Mouse (Mus musculus): ENCODE data around the gene Tcstv3. TPM values are rescaled to one million over a fixed set of nuclear protein-coding genes. Genes with fewer than 3 reads are reported as not detected.

Tcstv3 gene
- total and polyA plus RNA-seq, 3 experiments, result not detected

DNA sequence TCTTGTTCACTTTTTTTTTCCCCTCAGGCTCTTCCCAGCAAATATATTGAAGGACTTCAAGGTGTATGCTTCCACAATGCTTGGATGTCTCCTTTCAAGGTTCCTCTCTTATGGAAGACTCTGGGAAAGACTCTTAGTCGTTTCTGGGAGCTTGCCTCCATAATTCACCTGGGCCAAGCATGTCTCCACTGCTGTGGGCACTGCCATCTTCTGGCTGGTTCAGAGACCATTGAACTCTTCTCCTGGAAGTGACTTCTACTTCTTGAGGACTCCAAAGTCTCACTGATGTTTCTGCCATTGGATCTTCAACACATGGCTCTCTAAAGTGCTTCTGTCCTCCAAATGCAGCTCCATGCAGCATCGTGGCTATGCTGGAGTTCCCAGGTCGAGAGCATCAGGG lies 3.5 kb downstream of the Tcstv3 start:
- Histone ChIP-seq H3K4me2 (ENCODE audit: insufficient read depth, low read depth, poor library complexity, severe bottlenecking) (no peak overlapping the region), H3K79me2 (replicated peaks; ENCODE audit: control insufficient read depth, extremely low read depth, insufficient read depth, poor library complexity, severe bottlenecking) (no peaks in the 10 kb centered on the region), H3K27ac (ENCODE audit: insufficient read depth, low read depth) (no peak overlapping the region), H3K9me3 (replicated peaks; ENCODE audit: low read length) (no peaks in the 10 kb centered on the region), H3K36me3 (replicated peaks in 1 of 2; ENCODE audit: control insufficient read depth in 1 of 2, insufficient read depth in 1 of 2, low read length in 1 of 2) (no peaks in the 10 kb centered on the region), H3K27me3 (replicated peaks) (no peaks in the 10 kb centered on the region), H3K9ac (ENCODE audit: insufficient read depth, low read depth) (no peak overlapping the region), H3K4me3 (replicated peaks in 1 of 3; ENCODE audit: low read depth in 2 of 3, low read length in 2 of 3, poor library complexity in 1 of 3) (no peak overlapping the region), H3K4me1 (ENCODE audit: control insufficient read depth in 1 of 2, insufficient read depth in 2 of 2) (peaks cover 0 to 19% of the 10 kb centered on the region in 2 experiments; a peak in 3 of 4 replicates)
- dilution Hi-C loops (cut with MboI; ENCODE audit: extremely low pct_ligation_motif_present, extremely low pct_unique_long_range_greater_than_20kb, low sequenced_read_pairs), result no loop called here
- in situ Hi-C loops (cut with MboI; ENCODE audit: low pct_ligation_motif_present, low pct_unique_long_range_greater_than_20kb, low sequenced_read_pairs), result no loop called here
- DNase-seq (ENCODE audit: extremely low read depth), result no peak
- TF ChIP-seq MXI1 (IDR thresholded peaks at IDR 0.05; ENCODE audit: low read depth, low read length) (no peak), MAFK (IDR thresholded peaks at IDR 0.05; ENCODE audit: insufficient replicate concordance, low read length) (no peak), BHLHE40 (IDR thresholded peaks at IDR 0.05; ENCODE audit: low read depth, low read length) (no peak), SMC3 (IDR thresholded peaks at IDR 0.05; ENCODE audit: low read depth, low read length) (peak; percentile 14; the same call in 1 of the 2 replicates), RAD21 (IDR thresholded peaks at IDR 0.05; ENCODE audit: low read depth, low read length) (peak; percentile 54), EP300 (IDR thresholded peaks at IDR 0.05; ENCODE audit: low read length) (no peak), CTCF (conservative IDR thresholded peaks at IDR 0.05 in 1 of 2, IDR thresholded peaks at IDR 0.05 in 1 of 2; ENCODE audit: low read depth in 2 of 2, low read length in 2 of 2) (peak in 1 of 2 experiments; percentile 54; a peak in 2 of 4 replicates), MEF2A (IDR thresholded peaks at IDR 0.05; ENCODE audit: borderline replicate concordance, low read depth, low read length) (no peak)

DNA sequence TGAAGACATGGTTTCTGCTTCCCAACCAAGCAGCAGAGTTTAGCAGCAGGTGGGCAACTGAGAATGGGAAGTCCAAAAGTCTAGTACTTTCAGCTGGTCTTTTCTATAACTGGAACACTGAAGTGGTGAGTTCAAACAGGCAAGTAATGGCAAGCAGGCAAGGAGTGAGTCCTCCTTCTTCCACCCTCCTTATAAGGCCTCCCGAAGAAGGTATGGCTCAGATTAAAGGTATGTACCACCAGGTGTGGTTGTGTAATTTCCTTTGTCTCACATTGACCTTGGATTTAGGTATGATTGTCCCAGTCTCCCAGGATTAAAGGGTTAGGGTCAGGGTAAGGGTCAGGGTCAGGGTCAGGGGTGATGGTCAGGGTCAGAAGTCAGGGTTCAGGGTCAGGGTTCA lies 4.0 kb downstream of the Tcstv3 start:
- Histone ChIP-seq H3K9ac (ENCODE audit: insufficient read depth, low read depth) (no peak overlapping the region), H3K27me3 (replicated peaks) (no peaks in the 10 kb centered on the region), H3K4me3 (replicated peaks in 1 of 3; ENCODE audit: low read depth in 2 of 3, low read length in 2 of 3, poor library complexity in 1 of 3) (no peak overlapping the region), H3K4me2 (ENCODE audit: insufficient read depth, low read depth, poor library complexity, severe bottlenecking) (no peak overlapping the region), H3K27ac (ENCODE audit: insufficient read depth, low read depth) (no peak overlapping the region), H3K79me2 (replicated peaks; ENCODE audit: control insufficient read depth, extremely low read depth, insufficient read depth, poor library complexity, severe bottlenecking) (no peaks in the 10 kb centered on the region), H3K36me3 (replicated peaks in 1 of 2; ENCODE audit: control insufficient read depth in 1 of 2, insufficient read depth in 1 of 2, low read length in 1 of 2) (no peaks in the 10 kb centered on the region), H3K4me1 (ENCODE audit: control insufficient read depth in 1 of 2, insufficient read depth in 2 of 2) (peaks cover 0 to 19% of the 10 kb centered on the region in 2 experiments; a peak in 3 of 4 replicates), H3K9me3 (replicated peaks; ENCODE audit: low read length) (no peaks in the 10 kb centered on the region)
- DNase-seq (ENCODE audit: extremely low read depth), result no peak
- TF ChIP-seq MXI1 (IDR thresholded peaks at IDR 0.05; ENCODE audit: low read depth, low read length), result no peak
- in situ Hi-C loops (cut with MboI; ENCODE audit: low pct_ligation_motif_present, low pct_unique_long_range_greater_than_20kb, low sequenced_read_pairs), result no loop called here
- dilution Hi-C loops (cut with MboI; ENCODE audit: extremely low pct_ligation_motif_present, extremely low pct_unique_long_range_greater_than_20kb, low sequenced_read_pairs), result no loop called here

Other genes starting within 250 kb of the Tcstv3 start
- 65.7 and 102 TPM in 2 replicates for gene Gm20767, start 176.6 kb upstream of the Tcstv3 start, total RNA-seq (2012; rRNA removed)
- 2.1 and 5.1 TPM in 2 replicates for gene Gm20767, start 176.6 kb upstream of the Tcstv3 start, total RNA-seq (2014; rRNA removed)
- 4.8 and 8.4 TPM in 2 replicates for gene Gm20767, start 176.6 kb upstream of the Tcstv3 start, polyA plus RNA-seq (2012; ENCODE audit: insufficient read length, low read depth)
- gene Gm21818, start 144.4 kb upstream of the Tcstv3 start, total RNA-seq (2012; rRNA removed), result 0.38 and 0.42 TPM in 2 replicates
- 0.64 and 1.3 TPM in 2 replicates for gene Gm21818, start 144.4 kb upstream of the Tcstv3 start, total RNA-seq (2014; rRNA removed)
- gene Gm21818, start 144.4 kb upstream of the Tcstv3 start, polyA plus RNA-seq (2012; ENCODE audit: insufficient read length, low read depth), result 0.50 and 0.79 TPM in 2 replicates
- gene Gm21762, start 100.9 kb upstream of the Tcstv3 start, total RNA-seq (2012; rRNA removed), result 1.4 and 2.4 TPM in 2 replicates
- 20.0 and 20.3 TPM in 2 replicates for gene Gm21762, start 100.9 kb upstream of the Tcstv3 start, total RNA-seq (2014; rRNA removed)
- 11.1 and 16.4 TPM in 2 replicates for gene Gm21762, start 100.9 kb upstream of the Tcstv3 start, polyA plus RNA-seq (2012; ENCODE audit: insufficient read length, low read depth)
- gene Gm21731, start 77.8 kb upstream of the Tcstv3 start, total RNA-seq (2012; rRNA removed), result not detected in 2 replicates
- gene Gm21731, start 77.8 kb upstream of the Tcstv3 start, total RNA-seq (2014; rRNA removed), result not detected in 2 replicates
- not detected in 2 replicates for gene Gm21731, start 77.8 kb upstream of the Tcstv3 start, polyA plus RNA-seq (2012; ENCODE audit: insufficient read length, low read depth)
- gene AF067061, start 53.8 kb upstream of the Tcstv3 start, total RNA-seq (2012; rRNA removed), result 83.0 and 130 TPM in 2 replicates
- 41.9 and 48.9 TPM in 2 replicates for gene AF067061, start 53.8 kb upstream of the Tcstv3 start, total RNA-seq (2014; rRNA removed)
- gene AF067061, start 53.8 kb upstream of the Tcstv3 start, polyA plus RNA-seq (2012; ENCODE audit: insufficient read length, low read depth), result 33.8 and 34.6 TPM in 2 replicates
- gene BC147527, start 16.5 kb upstream of the Tcstv3 start, total RNA-seq (2012; rRNA removed), result 17.2 and 22.4 TPM in 2 replicates
- 55.8 and 65.9 TPM in 2 replicates for gene BC147527, start 16.5 kb upstream of the Tcstv3 start, total RNA-seq (2014; rRNA removed)
- 33.6 and 50.1 TPM in 2 replicates for gene BC147527, start 16.5 kb upstream of the Tcstv3 start, polyA plus RNA-seq (2012; ENCODE audit: insufficient read length, low read depth)